Comparison of ENCODE assay signal across 9 mouse cellular contexts in genomic region chr16:8938516-8938915, GRCm38 (mm10).
DNase-seq lines count a peak whose midpoint lies in the region; ATAC-seq and TF ChIP-seq lines count a peak whose summit lies in the region.
"Had no signal": no experiment of that assay in that cellular context is flagged by ENCODE, and none has a peak within 500 bp of the region (broad histone marks: within the 10 kb centered on the region; RNA-seq: fewer than 3 reads in every experiment).

No protein-coding gene starts in this region.

- H3K9me3 ChIP-seq in forebrain, embryonic 16.5 days (ENCODE audit: control insufficient read depth, low read length): no peaks in the 10 kb centered on the region
- no peaks in the 10 kb centered on the region for H3K9me3 ChIP-seq in forebrain, embryonic 15.5 days
- no peaks in the 10 kb centered on the region for H3K9me3 ChIP-seq in embryonic facial prominence, embryonic 10.5 days
- H3K9me3 ChIP-seq: hindbrain, embryonic 15.5 days had no signal

- H3K27me3 ChIP-seq in forebrain, embryonic 16.5 days (replicated peaks; ENCODE audit: control insufficient read depth, insufficient read depth, low read length): no peaks in the 10 kb centered on the region
- H3K27me3 ChIP-seq in forebrain, embryonic 15.5 days: no peaks in the 10 kb centered on the region
- H3K27me3 ChIP-seq in embryonic facial prominence, embryonic 10.5 days (replicated peaks; ENCODE audit: low read depth, poor library complexity, severe bottlenecking): no peaks in the 10 kb centered on the region
- H3K27me3 ChIP-seq: hindbrain, embryonic 15.5 days had no signal

- no peak overlapping the region for H3K9ac ChIP-seq in forebrain, embryonic 16.5 days (replicated peaks; ENCODE audit: low read depth, low read length)
- H3K9ac ChIP-seq in forebrain, embryonic 15.5 days (replicated peaks): no peak overlapping the region
- H3K9ac ChIP-seq: hindbrain, embryonic 15.5 days had no signal

- peak; percentile 52; the same call in 1 of the 2 replicates for ATAC-seq in forebrain, embryonic 16.5 days
- ATAC-seq in forebrain, embryonic 15.5 days (replicated peaks): no peak

- TF ChIP-seq POLR2A in cortical plate, adult 2 months (IDR thresholded peaks at IDR 0.05; ENCODE audit: extremely low read depth, insufficient read depth, low read length): no peak

- H3K4me2 ChIP-seq in forebrain, embryonic 16.5 days (ENCODE audit: low read length): no peak overlapping the region
- H3K4me2 ChIP-seq in forebrain, embryonic 15.5 days (replicated peaks): no peak overlapping the region
- H3K4me2 ChIP-seq: hindbrain, embryonic 15.5 days had no signal

- TF ChIP-seq CTCF in cortical plate, adult 2 months (IDR thresholded peaks at IDR 0.05; ENCODE audit: extremely low read depth, insufficient read depth, low read length): no peak

- H3K4me1 ChIP-seq in forebrain, embryonic 16.5 days (replicated peaks; ENCODE audit: control insufficient read depth, insufficient read depth, low read length): 0 out of 2 replicates have a peak, but pooled peaks cover 4% of the 10 kb centered on the region
- H3K4me1 ChIP-seq in forebrain, embryonic 15.5 days: peaks cover 6% of the 10 kb centered on the region
- peaks cover 5% of the 10 kb centered on the region; the same call in 1 of the 2 replicates for H3K4me1 ChIP-seq in cortical plate, adult 2 months (ENCODE audit: control insufficient read depth, insufficient read depth, low read length)
- peaks cover 7% of the 10 kb centered on the region; the same call in 1 of the 2 replicates for H3K4me1 ChIP-seq in embryonic facial prominence, embryonic 10.5 days

- DNase-seq in ZHBTc4 (ENCODE audit: low read depth, low spot score): peak; percentile 61
- peak; percentile 84 to 88 for DNase-seq in left cerebral cortex, adult 18-20 months (ENCODE audit: low spot score in 2 of 2)
- DNase-seq in MN1 (ENCODE audit: low spot score): no peak
- DNase-seq in embryonic facial prominence, embryonic 10.5 days (ENCODE audit: low spot score): no peak
- DNase-seq in embryo, embryonic 10 days (ENCODE audit: low spot score): no peak

- no peak overlapping the region for H3K27ac ChIP-seq in forebrain, embryonic 16.5 days (ENCODE audit: low read length)
- no peak overlapping the region for H3K27ac ChIP-seq in forebrain, embryonic 15.5 days (replicated peaks)
- 0 out of 2 replicates have a peak overlapping the region, but pooled peaks have one; percentile 30 for H3K27ac ChIP-seq in cortical plate, adult 2 months (ENCODE audit: insufficient read depth, low read length)
- H3K27ac ChIP-seq in embryonic facial prominence, embryonic 10.5 days (replicated peaks): no peak overlapping the region
- H3K27ac ChIP-seq: hindbrain, embryonic 15.5 days had no signal

- H3K36me3 ChIP-seq in forebrain, embryonic 16.5 days (ENCODE audit: control insufficient read depth, insufficient read depth): no peaks in the 10 kb centered on the region
- H3K36me3 ChIP-seq in forebrain, embryonic 15.5 days: no peaks in the 10 kb centered on the region
- H3K36me3 ChIP-seq in embryonic facial prominence, embryonic 10.5 days (replicated peaks): no peaks in the 10 kb centered on the region
- H3K36me3 ChIP-seq: hindbrain, embryonic 15.5 days had no signal

- WGBS in forebrain, embryonic 16.5 days: 39% methylated on average over 5 of the region's 5 CpGs
- 33% methylated on average over 5 of the region's 5 CpGs for WGBS in forebrain, embryonic 15.5 days
- WGBS in embryonic facial prominence, embryonic 10.5 days: 50% methylated on average over 5 of the region's 5 CpGs

- no peak overlapping the region for H3K4me3 ChIP-seq in forebrain, embryonic 16.5 days (replicated peaks; ENCODE audit: low read length)
- H3K4me3 ChIP-seq in forebrain, embryonic 15.5 days: no peak overlapping the region
- no peak overlapping the region for H3K4me3 ChIP-seq in cortical plate, adult 2 months (ENCODE audit: insufficient read depth, low read length)
- no peak overlapping the region for H3K4me3 ChIP-seq in embryonic facial prominence, embryonic 10.5 days
- H3K4me3 ChIP-seq: hindbrain, embryonic 15.5 days had no signal

Comparison
In these comparisons a context has a peak if more than half of its experiments do, and no peak if none do; other contexts are left out.
1. DNase-seq: peak in ZHBTc4 (single experiment) and left cerebral cortex, adult 18-20 months (2 of 2); none in MN1 (single experiment), embryonic facial prominence, embryonic 10.5 days (single experiment) and embryo, embryonic 10 days (single experiment).